Mouse (Mus musculus) liver (tissue): ENCODE measurements around the gene Dcst2.

ENCODE experiments used
- DNase-seq: peaks from one replicate; pipeline ENCODE4 v3.0.0-alpha.2; 2020; ENCODE audit warnings: mixed read lengths

Dcst2 gene

DNA sequence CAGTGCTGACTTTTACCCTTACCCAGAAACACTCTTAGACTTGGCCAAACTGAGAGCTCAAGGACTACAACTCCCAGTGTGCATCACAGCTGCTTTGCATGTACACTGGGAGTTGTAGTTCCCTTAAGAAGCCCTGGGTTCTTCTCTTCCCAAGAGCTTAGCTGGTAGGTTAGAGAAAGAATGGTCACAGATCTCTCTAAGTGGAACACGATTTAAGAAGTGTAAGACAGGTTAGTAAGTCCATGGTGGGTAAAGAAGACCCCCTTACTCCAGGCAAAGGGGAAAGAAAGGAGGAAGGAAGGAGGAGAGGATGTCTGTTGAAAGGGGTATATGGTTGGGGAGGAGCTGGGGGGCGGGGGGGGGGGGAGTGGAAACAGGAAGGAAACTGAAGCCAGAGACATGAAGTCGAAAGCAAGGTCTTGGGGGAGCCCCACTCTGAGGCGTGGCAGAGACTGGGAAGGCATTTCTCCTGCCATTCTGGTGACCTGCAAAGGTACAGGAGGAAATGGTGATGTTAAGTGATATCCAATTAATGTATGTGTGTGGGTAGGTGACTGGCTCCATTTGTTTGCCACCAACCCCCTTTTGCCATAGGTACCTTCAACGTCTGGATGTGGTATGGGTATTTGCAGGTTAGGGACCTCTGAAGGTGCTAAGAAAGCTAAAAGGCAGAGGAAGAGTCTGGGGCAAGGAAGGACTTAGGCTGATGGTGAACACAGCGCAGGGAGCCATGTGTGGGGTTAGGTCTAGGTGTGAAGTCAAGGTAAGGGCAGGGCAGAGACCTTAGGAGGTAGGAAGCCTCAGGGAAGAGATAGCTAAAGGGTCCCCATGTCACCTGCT is 27.3 kb downstream of the Dcst2 start:
- DNase-seq: no peak

GRCm38 (mm10) chr3:89390111-89390515 is 28.3 kb downstream of the Dcst2 start:
- DNase-seq: no peak

DNA sequence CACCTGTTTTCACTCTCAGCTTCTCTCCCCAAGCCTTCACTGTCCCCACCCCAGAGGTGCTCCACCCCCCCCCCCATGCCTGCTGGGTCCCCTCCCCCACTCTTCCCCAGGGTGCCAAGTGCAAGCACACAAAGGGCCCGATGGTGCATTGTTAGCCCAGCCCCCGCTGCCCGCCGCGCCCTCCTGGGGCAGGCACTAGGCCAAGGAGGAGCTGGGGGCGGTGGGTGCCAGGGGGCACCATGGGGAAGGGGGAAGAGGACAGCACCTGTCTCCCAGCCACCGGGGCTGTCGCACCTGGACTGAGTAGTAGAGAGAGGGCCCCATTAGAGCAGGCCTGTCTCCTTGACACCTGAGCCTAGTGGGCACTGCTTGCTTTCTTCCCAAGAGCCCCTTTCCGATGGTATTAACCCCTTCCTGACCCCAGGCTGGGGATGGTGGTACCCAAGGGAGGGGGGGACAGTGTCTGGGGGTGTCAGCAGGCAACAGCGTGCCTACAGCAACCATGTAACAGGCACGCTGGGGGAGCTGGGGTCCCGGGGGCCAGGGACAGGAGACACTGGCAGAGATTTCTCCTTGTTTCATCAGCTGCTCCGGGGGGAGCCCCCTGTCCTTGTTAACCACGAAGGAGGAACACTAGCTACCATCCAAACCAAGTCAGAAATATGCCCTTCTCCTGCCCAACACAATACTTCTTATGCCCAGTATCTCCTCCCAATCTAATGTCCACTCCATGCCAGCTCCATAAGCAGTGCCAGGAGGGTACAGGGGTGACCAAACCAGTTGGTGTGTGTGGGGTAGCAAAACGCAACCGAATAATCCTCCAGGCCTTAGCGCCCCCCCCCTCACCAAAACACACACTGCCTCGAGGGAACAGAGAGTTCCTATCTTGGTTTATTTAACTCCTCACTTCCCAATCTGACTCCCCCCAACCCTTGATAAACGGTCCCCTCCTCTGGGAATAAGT is 29.2 kb downstream of the Dcst2 start:
- DNase-seq: no peak

DNA sequence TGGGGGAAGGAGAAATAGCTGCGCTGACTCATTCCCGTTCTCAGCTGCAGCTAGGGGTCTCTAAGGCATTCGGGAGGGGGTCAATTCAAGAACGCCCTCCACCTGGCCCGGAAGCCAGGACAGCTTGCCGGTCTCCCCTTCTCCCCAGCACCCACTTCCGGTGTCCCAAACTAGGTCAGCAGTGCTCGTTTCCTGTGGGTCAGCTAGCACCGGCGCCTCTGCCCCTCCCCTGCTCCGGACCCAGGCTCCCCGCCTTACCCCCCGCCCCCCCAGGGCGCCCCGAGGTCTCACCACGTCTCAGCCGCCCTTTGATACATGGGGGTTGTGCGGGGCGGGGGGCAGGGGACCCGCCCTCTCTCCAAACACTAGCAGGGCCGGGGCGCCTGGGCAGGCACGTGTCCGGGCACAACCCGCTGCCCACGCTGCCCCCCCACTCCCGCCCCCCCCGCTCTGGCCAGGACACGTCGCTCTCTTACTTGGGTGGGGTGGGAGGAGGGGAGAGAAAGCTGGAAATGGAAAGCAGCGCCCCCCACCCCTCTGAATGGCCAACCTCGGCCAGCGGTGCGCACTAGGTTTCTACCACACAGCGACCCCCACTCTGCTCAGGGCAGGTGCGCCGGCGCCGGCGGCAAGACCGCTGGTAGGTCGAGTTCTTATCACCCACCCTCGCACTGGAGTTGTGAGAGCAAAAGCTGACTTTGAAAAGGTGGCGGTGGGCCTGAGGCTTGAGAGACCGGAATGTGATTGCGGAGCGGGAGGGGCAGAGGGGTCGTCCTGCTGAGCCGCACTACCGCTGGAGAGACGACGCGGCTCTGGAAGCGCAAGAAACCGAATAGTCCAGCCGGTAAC is 30.1 kb downstream of the Dcst2 start:
- peak; percentile 59 for DNase-seq

- peak; percentile 27 for DNase-seq
These were observed 31.1 kb downstream of the Dcst2 start for GRCm38 (mm10) chr3:89392871-89393311.

- DNase-seq: peak; percentile 98
These were observed 31.8 kb downstream of the Dcst2 start for GRCm38 (mm10) chr3:89393605-89394004.

- DNase-seq: peak; percentile 77
These were observed 32.5 kb downstream of the Dcst2 start, which contains the start of gene Zbtb7b for GRCm38 (mm10) chr3:89394006-89394893. TSS of gene Zbtb7b (minus strand) at chr3:89394776.

DNA sequence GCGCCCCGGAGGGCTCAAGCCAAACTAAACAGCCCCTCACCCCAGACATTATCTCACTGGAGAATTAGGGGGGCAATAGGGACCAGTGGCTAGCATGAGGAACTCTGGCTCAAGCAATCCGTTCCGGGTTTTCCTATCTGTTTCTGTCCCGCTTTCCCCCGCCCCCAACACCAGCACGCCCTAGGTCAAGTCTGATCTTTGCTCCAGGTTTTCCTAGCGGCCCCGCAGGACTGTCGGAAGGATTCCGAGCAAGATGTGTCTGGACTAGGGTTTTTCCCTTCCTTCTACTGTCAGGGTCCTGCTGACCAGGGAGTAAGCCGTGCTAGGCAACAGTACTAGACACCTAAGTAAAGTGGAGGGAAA is 33.1 kb downstream of the Dcst2 start:
- peak; percentile 84 for DNase-seq

DNA sequence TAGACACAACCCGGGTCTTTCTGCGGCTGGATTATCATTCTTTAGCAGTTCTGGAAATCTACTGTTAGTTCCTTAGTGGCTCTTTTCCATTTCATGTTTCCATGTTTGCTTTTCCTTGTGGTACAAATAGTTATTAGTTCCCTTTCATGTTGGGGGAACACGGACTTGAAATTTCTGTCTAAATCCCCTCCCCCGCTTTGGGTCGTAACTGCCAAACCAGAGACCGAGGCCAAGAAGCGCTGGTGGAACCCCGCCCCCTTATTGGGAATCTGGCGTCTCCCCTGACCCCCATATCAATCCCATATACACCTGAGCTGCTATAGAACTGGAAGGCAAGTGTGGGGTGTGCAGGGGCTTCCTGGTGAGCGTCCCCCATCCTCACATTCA is 33.6 kb downstream of the Dcst2 start:
- DNase-seq: no peak

DNA sequence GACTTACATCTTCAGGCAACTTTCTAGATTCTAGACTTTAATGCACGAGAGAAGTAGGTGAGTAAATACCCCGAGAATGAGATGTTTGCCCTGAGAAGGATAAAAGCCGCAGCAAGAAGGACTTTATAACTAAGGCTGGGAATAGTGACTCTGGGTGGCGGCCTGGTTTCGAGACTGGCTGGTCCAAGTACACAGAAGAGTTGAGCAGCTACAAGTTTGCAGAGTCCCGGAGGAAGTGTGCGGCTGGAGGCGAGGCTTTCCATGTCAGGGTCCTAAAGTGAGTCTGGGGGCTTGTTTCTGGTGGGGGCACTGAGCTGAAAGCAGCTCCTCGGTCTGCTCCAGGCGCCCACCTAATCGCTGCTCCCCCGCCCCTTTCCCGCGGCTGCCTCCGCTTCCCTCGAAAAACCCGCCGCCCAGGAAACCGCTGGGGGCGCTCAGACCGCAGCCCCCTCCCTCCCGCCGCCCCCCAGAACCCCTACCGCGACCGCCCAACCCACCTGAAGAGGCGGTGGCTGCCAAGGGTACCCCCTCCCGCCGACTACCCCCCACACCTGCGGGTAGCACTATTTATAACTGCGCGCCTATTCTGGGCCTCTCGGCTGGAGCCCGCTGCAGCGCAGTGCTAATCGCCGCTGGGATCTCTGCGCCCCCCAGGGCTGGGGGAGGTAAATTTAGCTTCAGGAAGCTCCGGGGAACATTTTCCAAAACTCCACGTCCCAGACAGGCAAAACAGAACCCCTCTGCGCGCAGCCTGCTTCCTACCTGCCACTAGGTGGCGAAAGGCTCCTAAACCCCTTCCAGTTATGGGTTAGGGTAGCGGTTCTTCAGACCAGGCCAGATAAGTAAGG is 34.3 kb downstream of the Dcst2 start:
- DNase-seq: peak; percentile 76

- DNase-seq: no peak
These were observed 34.9 kb downstream of the Dcst2 start for GRCm38 (mm10) chr3:89396654-89397005.

DNA sequence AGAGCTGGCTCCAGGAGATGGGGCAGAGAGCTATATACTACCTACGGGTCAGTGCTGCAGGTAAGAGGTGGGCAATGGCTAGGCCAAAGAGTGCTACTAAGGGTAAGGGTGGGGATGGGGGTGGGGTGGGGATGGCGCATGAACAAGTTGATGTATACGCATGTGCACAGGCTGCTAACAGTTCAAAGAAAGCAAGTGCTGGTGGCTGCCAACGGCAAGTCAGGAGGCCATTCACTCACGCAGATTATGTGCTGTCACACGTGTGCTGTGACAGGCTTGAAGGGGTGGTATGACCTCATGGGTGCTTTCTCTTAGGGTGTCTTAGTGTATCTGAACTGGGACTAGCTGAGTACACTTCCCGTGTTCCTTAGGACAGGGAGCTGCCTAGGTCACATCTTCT is 39.6 kb downstream of the Dcst2 start:
- DNase-seq: no peak

GRCm38 (mm10) chr3:89402693-89403092 is 40.9 kb downstream of the Dcst2 start, which contains the start of gene Lenep:
TSS of gene Lenep (minus strand) at chr3:89402793.
- DNase-seq: no peak

DNA sequence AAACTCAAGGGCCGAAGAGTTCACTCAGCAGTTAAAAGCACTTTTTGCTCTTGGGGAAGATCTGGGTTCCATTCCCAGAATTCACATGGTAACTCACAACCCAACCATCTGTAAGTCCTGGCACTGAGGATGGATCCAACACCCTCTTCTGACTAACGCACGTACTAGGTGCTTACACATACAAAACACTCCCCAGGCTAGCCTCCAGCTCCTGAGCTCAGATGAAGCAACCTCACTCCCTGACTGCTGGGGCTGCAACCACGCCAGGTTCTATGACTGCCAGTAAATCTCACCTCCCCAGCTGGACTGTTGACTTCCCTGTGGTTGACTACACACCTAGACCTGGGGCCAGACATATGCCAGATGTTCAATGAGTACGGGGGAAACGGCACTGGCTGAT is 45.1 kb downstream of the Dcst2 start:
- DNase-seq: no peak

- no peak for DNase-seq
These were observed 46.7 kb downstream of the Dcst2 start for GRCm38 (mm10) chr3:89408448-89408847.

DNA sequence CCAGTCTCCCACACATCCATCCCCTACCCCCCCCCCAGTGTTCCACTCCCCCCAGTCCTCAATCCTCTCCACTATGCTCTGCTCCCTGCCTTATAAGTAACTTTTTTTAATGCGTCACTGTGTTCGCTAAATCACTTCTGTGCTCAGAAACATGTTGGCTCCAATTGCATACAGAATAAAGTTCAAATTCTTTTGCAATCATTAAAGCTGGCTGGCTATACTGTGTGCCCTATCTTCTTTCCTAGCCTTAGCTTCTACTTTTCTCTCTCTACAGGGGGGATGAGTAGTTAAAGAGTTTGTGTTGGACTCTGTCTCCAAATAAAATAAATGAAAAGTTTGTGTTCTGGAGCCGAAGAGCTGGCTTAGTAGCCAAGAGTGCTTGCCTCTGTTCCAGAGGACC is 47.9 kb downstream of the Dcst2 start:
- no peak for DNase-seq

GRCm38 (mm10) chr3:89410864-89411263 is 49.1 kb downstream of the Dcst2 start:
- no peak for DNase-seq

DNA sequence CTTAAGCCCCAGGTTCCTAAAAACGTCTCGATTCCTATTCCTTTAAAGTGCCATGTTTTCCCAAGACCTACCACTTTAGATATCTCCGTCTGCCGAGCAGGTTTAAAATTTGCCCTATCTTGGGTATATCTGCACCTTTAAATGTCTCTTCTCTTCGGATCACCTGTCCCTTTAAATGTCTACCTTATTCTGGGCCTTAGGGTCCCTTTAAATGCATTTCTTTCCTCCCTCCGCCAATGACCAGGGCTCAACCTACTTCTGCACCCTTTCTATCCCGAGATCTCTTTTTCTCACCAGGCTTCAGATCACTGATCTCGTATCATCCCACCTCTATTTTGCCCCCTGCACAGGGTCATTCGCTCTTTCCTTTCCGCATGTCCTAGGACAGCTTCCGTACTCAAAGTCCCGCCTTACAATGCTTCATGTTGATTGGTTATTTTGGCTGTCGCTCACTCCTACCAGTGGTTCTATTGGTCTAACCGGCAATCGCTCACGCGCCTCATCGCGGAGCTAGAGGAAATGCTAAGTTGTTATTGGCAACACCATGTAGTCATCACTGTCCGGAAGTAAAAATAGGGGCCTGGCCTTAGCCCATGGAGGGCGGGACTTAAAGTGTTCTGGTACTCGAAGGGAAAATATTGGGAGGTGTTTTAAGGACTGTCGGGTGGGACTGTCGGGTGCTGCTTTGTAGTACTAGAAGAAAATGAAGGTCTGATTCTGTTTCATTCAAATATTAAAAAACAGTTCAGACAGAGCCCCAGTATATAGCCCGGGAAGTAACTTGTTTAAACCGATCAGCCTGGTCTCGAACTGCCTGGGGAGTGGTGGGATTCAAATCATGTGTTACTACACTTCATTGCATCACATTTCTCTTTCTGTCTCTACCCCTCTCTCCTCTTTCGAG is 50.0 kb downstream of the Dcst2 start, which contains the start of gene Flad1:
Gene Flad1 (minus strand): TSS at position 381 of the 904 bp plus-strand sequence.
- peak; percentile 96 for DNase-seq

DNA sequence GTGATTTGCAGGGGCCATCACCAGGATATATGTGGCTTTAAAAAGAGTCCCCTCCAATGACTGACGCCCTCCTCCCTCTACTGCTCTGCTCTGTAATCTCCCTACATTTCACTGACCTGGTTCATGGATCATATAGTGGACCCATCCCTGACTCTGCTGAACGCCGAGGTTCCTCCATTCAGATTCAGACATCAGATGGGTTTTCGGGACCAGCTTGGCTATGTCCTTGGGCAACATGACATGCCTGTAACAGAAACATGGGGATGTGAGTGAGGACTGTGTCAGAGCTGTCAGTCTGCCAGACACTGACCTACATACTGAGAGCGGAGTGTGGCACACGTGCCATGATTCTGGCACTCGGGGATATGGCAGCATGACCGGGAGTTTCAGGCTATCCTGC is 54.4 kb downstream of the Dcst2 start:
- DNase-seq: no peak
